Mouse (Mus musculus): ENCODE results near the gene Olfr722. TPM values are rescaled to one million over a fixed set of nuclear protein-coding genes. Genes with fewer than 3 reads are reported as not detected.
"Not testable (repeated sequence)": the region's sequence is repeated elsewhere in the genome, so short reads cannot be mapped to it uniquely, and the experiment has no call there.

Olfr722 gene
- polyA plus RNA-seq (2014; fragmentation: Nextera tagmentation; extraction: Ambion mirVana) = not detected in 2 replicates

DNA sequence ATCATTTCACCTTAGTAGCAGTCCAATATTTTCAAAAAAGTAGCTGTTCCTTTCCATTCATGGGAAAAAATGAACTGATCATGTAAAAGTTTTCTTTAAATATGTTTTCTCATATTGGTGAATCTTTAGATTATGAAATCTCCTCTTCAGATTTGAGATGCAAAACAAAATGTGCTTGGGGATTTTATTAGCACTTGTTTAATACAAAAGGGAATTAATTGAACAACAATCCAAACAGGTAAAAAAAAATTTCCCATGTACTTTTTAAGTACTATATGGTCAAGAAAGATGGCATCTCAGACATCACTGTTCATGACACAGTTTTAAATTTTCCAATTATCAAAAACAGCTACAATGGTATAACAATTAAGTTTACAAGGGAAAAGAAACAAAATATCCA is at the start of gene Olfr722:
Gene Olfr722 (minus strand): TSS at position 101 of the 400 bp plus-strand sequence.
- Histone ChIP-seq H3K27ac (replicated peaks; ENCODE audit: low read depth, low read length) (no peak within 1 kb of the TSS), H3K4me1 (ENCODE audit: control insufficient read depth, insufficient read depth, low read length) (no peaks in the 10 kb centered on the region), H3K9ac (replicated peaks; ENCODE audit: low read length) (no peak within 1 kb of the TSS), H3K27me3 (ENCODE audit: control insufficient read depth, insufficient read depth, low read length) (no peaks in the 10 kb centered on the region), H3K4me2 (ENCODE audit: low read length) (no peak within 1 kb of the TSS), H3K4me3 (replicated peaks; ENCODE audit: low read depth, low read length) (no peak within 1 kb of the TSS), H3K36me3 (ENCODE audit: control insufficient read depth, insufficient read depth, low read length) (no peaks in the 10 kb centered on the region), H3K9me3 (ENCODE audit: control insufficient read depth, low read length) (no peaks in the 10 kb centered on the region)
- DNase-seq (no peak), ATAC-seq (ENCODE audit: low FRiP score, low TSS enrichment) (no peak)

DNA sequence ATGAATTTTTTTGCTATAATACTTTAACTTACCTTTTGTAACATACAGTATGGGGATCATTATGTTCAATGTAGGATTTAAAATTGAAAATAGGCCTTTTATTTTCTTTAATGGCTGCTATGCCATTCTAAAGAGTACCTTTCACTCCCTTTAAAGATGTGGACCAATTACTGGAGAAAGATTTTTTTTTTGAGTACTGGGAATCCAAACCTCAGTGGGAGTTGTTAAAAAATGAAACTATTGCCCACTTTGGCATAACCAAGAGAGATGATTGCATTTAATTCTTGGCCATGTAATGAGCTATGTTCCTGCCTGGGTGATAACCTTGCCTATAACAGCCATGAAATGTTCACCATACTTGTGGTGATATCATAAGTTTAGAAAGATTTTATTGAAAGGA is 29.9 kb upstream of the Olfr722 start, which contains the start of gene Olfr723:
Gene Olfr723 (minus strand): TSS at position 101 of the 400 bp plus-strand sequence.
- ATAC-seq (ENCODE audit: low FRiP score, low TSS enrichment); H3K4me3 ChIP-seq (replicated peaks; ENCODE audit: low read depth, low read length); H3K4me2 ChIP-seq (ENCODE audit: low read length); H3K27me3 ChIP-seq (ENCODE audit: control insufficient read depth, insufficient read depth, low read length); H3K9ac ChIP-seq (replicated peaks; ENCODE audit: low read length); H3K36me3 ChIP-seq (ENCODE audit: control insufficient read depth, insufficient read depth, low read length); DNase-seq; H3K4me1 ChIP-seq (ENCODE audit: control insufficient read depth, insufficient read depth, low read length); H3K9me3 ChIP-seq (ENCODE audit: control insufficient read depth, low read length); H3K27ac ChIP-seq (replicated peaks; ENCODE audit: low read depth, low read length): not testable (repeated sequence)

DNA sequence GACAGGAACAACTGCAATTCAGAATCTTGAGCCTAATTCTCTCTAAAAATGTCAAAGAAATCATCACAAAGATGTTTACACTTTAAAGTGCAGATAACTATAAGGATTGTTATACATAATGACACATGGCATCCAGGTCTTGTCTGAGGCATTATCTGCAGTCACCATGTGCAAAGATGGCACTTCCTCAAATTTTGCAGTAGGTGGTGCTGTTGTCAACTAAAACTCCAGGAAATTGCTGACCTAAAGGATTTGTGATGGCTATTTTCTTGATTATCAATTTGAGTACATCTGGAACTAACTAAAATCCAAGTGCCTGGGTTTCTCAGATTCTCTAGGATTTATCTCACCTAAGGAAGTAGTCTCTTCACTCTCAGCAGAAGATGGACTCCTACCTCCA is 41.4 kb downstream of the Olfr722 start:
- peak; percentile 55 for DNase-seq
- Histone ChIP-seq H3K36me3 (ENCODE audit: control insufficient read depth, insufficient read depth, low read length) (no peaks in the 10 kb centered on the region), H3K4me1 (ENCODE audit: control insufficient read depth, insufficient read depth, low read length) (no peaks in the 10 kb centered on the region), H3K27ac (replicated peaks; ENCODE audit: low read depth, low read length) (no peak overlapping the region), H3K4me3 (replicated peaks; ENCODE audit: low read depth, low read length) (no peak overlapping the region), H3K27me3 (ENCODE audit: control insufficient read depth, insufficient read depth, low read length) (no peaks in the 10 kb centered on the region), H3K9me3 (ENCODE audit: control insufficient read depth, low read length) (no peaks in the 10 kb centered on the region), H3K9ac (replicated peaks; ENCODE audit: low read length) (no peak overlapping the region), H3K4me2 (ENCODE audit: low read length) (no peak overlapping the region)
- ATAC-seq (ENCODE audit: low FRiP score, low TSS enrichment) = no peak

Other genes starting within 250 kb of the Olfr722 start
- 19.8 and 30.4 TPM in 2 replicates for gene Armh4, start 118.6 kb downstream of the Olfr722 start, polyA plus RNA-seq (2014; fragmentation: Nextera tagmentation; extraction: Ambion mirVana)
- not detected in 2 replicates for gene Olfr723, start 29.8 kb upstream of the Olfr722 start, polyA plus RNA-seq (2014; fragmentation: Nextera tagmentation; extraction: Ambion mirVana)
- gene Olfr724, start 61.3 kb upstream of the Olfr722 start, polyA plus RNA-seq (2014; fragmentation: Nextera tagmentation; extraction: Ambion mirVana) = not detected in 2 replicates
- not detected in 2 replicates for gene Olfr725, start 138.4 kb upstream of the Olfr722 start, polyA plus RNA-seq (2014; fragmentation: Nextera tagmentation; extraction: Ambion mirVana)
- not detected in 2 replicates for gene Olfr726, start 189.0 kb upstream of the Olfr722 start, polyA plus RNA-seq (2014; fragmentation: Nextera tagmentation; extraction: Ambion mirVana)
- not detected in 2 replicates for gene Olfr727, start 221.2 kb upstream of the Olfr722 start, polyA plus RNA-seq (2014; fragmentation: Nextera tagmentation; extraction: Ambion mirVana)
- gene Olfr728, start 240.7 kb upstream of the Olfr722 start, polyA plus RNA-seq (2014; fragmentation: Nextera tagmentation; extraction: Ambion mirVana) = not detected in 2 replicates

Measured in midbrain, embryonic 14.5 days (tissue).